Mouse (Mus musculus): ENCODE measurements around the gene Slc2a13.

DNA sequence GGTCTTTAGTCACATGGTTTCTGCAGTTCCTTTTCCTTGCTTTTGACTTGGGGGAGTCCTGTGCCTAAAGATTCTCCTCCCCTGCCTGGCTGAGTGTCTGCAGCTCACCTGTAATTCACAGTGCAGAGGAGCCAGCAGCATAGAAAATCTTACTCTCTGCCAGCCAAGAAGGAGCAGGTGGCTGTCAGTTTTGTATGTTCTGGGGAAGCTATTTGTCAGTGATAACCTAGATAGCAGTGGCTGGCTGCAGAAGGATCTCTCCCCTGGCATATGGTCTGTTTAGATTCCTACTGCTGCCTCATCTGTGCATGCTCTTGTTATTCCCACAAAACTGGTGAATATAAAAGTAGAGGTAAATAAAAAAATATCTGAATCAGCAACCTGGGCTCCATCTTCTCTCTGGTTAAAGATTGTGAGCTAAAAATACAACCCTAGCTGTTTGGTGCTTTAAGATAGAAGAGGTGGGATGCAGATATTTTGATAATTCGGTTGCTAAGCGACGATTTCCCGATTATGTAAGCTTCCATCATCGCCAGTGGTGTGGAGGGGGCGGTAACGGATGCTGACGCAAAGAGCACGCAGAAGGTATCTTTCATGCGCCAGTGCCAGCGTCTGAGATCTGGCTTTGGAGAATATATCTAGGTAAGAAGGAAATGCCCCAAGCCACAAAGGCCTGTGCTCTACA, 41.1 kb upstream of the Slc2a13 start:
- no peak for TF ChIP-seq CTCF (IDR thresholded peaks at IDR 0.05; ENCODE audit: borderline replicate concordance, insufficient read depth, low read length)
- TF ChIP-seq POLR2A (IDR thresholded peaks at IDR 0.05; ENCODE audit: low read depth, low read length), result no peak

Data from embryonic fibroblast, embryonic 13.5 days (primary cell).